Mouse (Mus musculus) ES-E14 (cell line): ENCODE results near the gene Stx11. TPM values are rescaled to one million over a fixed set of nuclear protein-coding genes. Genes with fewer than 3 reads are reported as not detected.

ENCODE experiments used
- DNase-seq: peaks from one replicate; pipeline ENCODE4 v3.0.0-alpha.2; 2013; ENCODE audit warnings: low read depth, low spot score
- H3K27ac ChIP-seq: 2 replicates; pipeline ENCODE4 v1.5.1; 2012; ENCODE audit warnings: low read depth, mild to moderate bottlenecking, low read length, moderate library complexity, mixed read lengths; ENCODE audit not compliant: poor library complexity, insufficient read depth, severe bottlenecking
- H3K36me3 ChIP-seq: 2 replicates; pipeline ENCODE4 v1.6.1; 2012; ENCODE audit warnings: mild to moderate bottlenecking, low read length, moderate library complexity, mixed read lengths; ENCODE audit not compliant: control insufficient read depth, poor library complexity, insufficient read depth, severe bottlenecking
- H3K4me1 ChIP-seq, 2 experiments: fragments of 150-350 bp in 1 of 2; sonication (generic) in 1 of 2; 2 replicates each; pipeline ENCODE4 v1.6.1; 2012; ENCODE audit warnings: low read length in 2 of 2, mild to moderate bottlenecking in 1 of 2, mixed read lengths in 1 of 2; ENCODE audit not compliant: control insufficient read depth in 2 of 2, insufficient read depth in 2 of 2, poor library complexity in 1 of 2
- H3K4me3 ChIP-seq, 2 experiments: fragments of 150-350 bp in 1 of 2; sonication (generic) in 1 of 2; 2 replicates each; pipeline ENCODE4 v1.5.1; 2012; ENCODE audit warnings: low read length in 2 of 2, low read depth in 1 of 2, mild to moderate bottlenecking in 1 of 2, mixed read lengths in 1 of 2; ENCODE audit not compliant: insufficient read depth in 1 of 2, poor library complexity in 1 of 2, severe bottlenecking in 1 of 2
- H3K9ac ChIP-seq: 2 replicates; pipeline ENCODE4 v1.6.1; 2012; ENCODE audit warnings: low read depth, mild to moderate bottlenecking, low read length, mixed read lengths; ENCODE audit not compliant: poor library complexity, insufficient read depth, severe bottlenecking
- H3K9me3 ChIP-seq: fragments of 150-350 bp; sonication (generic); 2 replicates; pipeline ENCODE4 v1.6.1; 2012; ENCODE audit warnings: low read depth, mild to moderate bottlenecking, low read length; ENCODE audit not compliant: control insufficient read depth, insufficient read depth
- CHD2 ChIP-seq: IDR thresholded peaks from 2 replicates; pipeline ENCODE4 v1.6.1; 2014; ENCODE audit warnings: mild to moderate bottlenecking, low read depth, low read length, inconsistent platforms
- HCFC1 ChIP-seq: IDR thresholded peaks from 2 replicates; pipeline ENCODE4 v1.6.1; 2012; ENCODE audit warnings: low read length, inconsistent platforms, borderline replicate concordance; ENCODE audit not compliant: insufficient read depth
- MAFK ChIP-seq: IDR thresholded peaks from 2 replicates; pipeline ENCODE4 v1.6.1; 2014; ENCODE audit warnings: mild to moderate bottlenecking, low read depth, low read length, inconsistent platforms; ENCODE audit not compliant: insufficient read depth
- ZC3H11A ChIP-seq: IDR thresholded peaks from 2 replicates; pipeline ENCODE4 v1.6.1; 2012; ENCODE audit warnings: low read depth, mild to moderate bottlenecking, inconsistent platforms, low read length, borderline replicate concordance
- ZNF384 ChIP-seq: IDR thresholded peaks from 2 replicates; pipeline ENCODE4 v1.6.1; 2012; ENCODE audit warnings: low read depth, low read length, inconsistent platforms
- in situ Hi-C, 2 experiments: fragments of 600-800 bp; cut with MboI; formaldehyde crosslinking; loops; one replicate each; pipeline ENCODE4 v1.15.1; 2025; ENCODE audit warnings: low sequenced_read_pairs in 2 of 2, inconsistent platforms in 1 of 2; ENCODE audit not compliant: unreplicated experiment in 2 of 2
- total RNA-seq: library from RNA; depleted of rRNA; stranded (reverse); fragments of 300-350 nt; gene quantifications from 2 replicates; pipeline ENCODE4 v1.2.3, GENCODE M21; 2012; rRNA removed

Stx11 gene
- 0.90 and 2.5 TPM in 2 replicates for total RNA-seq

DNA sequence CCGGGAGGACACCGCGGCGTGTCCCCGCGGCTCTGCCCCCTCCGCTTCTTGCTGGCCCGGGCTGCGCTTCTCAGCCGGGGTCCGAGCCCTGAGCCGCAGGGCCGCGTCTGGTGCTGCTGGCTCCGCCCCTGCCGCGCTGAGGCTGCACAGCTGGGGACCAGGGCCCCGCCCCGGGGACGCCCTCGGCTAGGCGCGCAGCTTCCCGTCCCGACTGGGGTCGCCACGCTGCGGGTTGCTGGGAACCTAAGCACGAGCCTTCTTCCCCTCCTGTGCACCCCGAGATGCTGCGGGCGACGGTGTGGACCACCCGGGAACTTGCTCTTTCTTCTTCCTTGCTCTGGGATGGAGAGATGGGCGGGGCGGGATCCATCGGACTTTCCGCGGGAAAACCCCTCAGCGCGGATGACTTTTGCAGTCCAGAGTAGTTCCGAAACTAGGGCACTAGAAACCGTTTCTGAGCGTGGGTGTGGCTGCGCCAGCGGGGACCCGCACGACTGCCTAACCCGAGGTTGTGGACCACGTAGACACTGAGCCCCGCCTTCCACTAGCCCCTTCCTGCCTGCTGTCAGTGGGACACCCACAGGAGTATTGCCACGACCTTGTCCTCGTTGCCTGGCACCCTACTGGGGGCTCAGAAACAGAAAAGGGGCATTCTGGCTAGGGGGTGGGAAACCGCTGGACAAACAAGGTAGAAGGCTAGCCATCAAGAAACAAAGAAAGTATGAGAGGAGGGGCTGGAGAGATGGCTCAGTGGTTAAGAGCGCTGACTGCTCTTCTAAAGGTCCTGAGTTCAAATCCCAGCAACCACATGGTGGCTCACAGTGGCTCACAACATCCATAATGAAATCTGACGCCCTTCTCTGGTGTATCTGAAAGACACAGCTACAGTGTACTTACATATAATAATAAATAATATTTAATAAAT, at the start of gene Stx11:
TSS of gene Stx11 (minus strand) at position 148 of the 925 bp plus-strand sequence.
- Histone ChIP-seq H3K4me3 (peak within 1 kb of the TSS; percentile 79 to 81), H3K4me1 (peaks cover 2% of the 10 kb centered on the region in 2 experiments; a peak in 1 of 4 replicates), H3K27ac (no peak within 1 kb of the TSS), H3K36me3 (no peaks in the 10 kb centered on the region), H3K9ac (peak within 1 kb of the TSS; percentile 63), H3K9me3 (no peaks in the 10 kb centered on the region)
- TF ChIP-seq MAFK (no peak), ZNF384 (no peak), CHD2 (no peak), HCFC1 (peak; percentile 16; the same call in 1 of the 2 replicates)
- DNase-seq, result peak; percentile 59
- in situ Hi-C loops, result no loop called here

DNA sequence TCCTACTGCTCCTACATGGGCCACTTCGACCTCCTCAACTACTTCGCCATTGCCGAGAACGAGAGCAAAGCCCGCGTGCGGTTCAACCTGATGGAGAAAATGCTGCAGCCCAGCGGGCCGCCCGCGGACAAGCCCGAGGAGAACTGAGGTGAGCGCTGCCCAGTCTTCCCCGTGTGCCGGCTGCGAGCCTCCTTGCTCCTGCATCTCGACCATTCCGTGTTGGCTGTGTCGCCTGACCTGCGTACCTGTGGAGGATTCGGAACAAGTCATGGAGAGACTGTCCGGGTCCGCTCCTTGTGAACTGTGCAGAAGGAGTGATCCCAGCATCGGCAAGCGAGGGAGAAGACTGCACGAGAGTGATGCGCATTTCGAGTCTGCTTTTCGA, 44.6 kb upstream of the Stx11 start:
- H3K4me1 ChIP-seq, result peaks cover 0 to 3% of the 10 kb centered on the region in 2 experiments; a peak in 1 of 4 replicates
- no peak for TF ChIP-seq ZNF384
- TF ChIP-seq HCFC1, result no peak
- TF ChIP-seq CHD2, result no peak
- TF ChIP-seq ZC3H11A, result no peak
- TF ChIP-seq MAFK, result no peak
- H3K9me3 ChIP-seq, result no peaks in the 10 kb centered on the region
- no peaks in the 10 kb centered on the region; the same call in 1 of the 2 replicates for H3K36me3 ChIP-seq
- H3K4me3 ChIP-seq, result peak overlapping the region; percentile 92 to 94
- H3K27ac ChIP-seq, result no peak overlapping the region
- no peak for DNase-seq
- H3K9ac ChIP-seq, result peak overlapping the region; percentile 95
- in situ Hi-C loops, result loop anchor here in 1 of 2 experiments (25.0 kb wide), 1 partner anchor 429 kb away; no protein-coding TSS in a partner anchor

DNA sequence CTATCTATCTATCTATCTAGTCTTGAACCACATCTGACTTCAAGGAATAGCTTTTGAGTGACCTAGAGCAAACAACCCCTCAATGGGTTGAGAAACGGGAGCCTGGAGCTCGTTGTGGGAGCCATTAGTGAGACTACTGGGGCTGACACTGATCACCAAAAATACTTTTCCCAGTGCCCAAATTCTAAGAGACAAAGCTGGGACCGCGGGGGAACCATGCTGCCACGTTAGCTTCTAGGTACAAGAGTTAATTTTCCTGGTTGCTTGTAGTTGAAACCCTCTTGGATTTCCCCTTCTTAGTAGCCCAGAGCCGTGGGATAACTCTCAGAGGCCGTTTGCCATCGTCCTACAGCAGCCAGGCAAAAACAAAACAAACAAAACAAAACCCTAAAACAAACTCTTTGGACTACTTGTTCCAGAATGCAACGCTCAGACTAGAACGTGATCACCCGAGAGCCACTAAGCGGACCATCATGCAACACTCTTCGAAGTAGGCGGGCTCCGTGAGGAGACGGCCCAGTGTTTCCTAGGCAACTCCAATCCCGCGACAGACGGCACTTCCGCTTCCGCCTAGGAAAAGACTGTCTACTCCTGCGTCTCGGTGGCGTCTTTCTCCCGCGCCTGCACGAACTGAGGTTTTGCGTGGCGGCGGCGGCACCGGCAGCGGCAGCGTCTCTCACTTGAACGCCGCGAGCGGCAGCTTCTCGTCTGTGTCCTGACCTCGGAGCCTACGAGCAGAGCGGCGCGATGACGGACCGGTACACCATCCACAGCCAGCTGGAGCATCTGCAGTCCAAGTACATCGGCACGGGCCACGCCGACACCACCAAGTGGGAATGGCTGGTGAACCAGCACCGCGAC, 44.0 kb upstream of the Stx11 start:
- H3K9me3 ChIP-seq, result no peaks in the 10 kb centered on the region
- peak overlapping the region; percentile 92 to 94 for H3K4me3 ChIP-seq
- peak overlapping the region; percentile 95 for H3K9ac ChIP-seq
- peaks cover 0 to 3% of the 10 kb centered on the region in 2 experiments; a peak in 1 of 4 replicates for H3K4me1 ChIP-seq
- DNase-seq, result peak; percentile 94
- H3K27ac ChIP-seq, result no peak overlapping the region
- H3K36me3 ChIP-seq, result no peaks in the 10 kb centered on the region; the same call in 1 of the 2 replicates
- in situ Hi-C loops, result loop anchor here in 1 of 2 experiments (25.0 kb wide), 1 partner anchor 429 kb away; no protein-coding TSS in a partner anchor
- TF ChIP-seq CHD2 (peak; percentile 85), HCFC1 (peak; percentile 91), ZNF384 (no peak)

DNA sequence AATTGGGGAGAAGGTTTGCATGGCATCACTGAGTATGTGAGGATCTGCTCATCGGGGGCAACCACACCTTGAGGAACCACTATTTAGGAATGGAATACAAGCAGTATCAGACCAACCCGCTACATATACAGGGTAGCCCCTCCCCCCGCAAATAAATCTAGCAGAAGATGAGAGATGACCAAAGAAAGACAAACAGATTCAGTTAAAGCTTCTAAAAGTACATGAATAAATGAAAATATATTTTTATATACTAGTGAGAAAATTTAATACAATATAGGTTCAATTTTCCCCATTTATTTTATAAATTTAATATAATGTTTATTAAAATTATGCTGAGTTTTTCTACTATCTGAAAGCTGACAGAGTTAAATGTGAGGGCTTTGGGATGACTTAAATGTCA, 40.9 kb upstream of the Stx11 start, which contains the start of gene Sf3b5:
TSS of gene Sf3b5 (plus strand) at position 301 of the 400 bp plus-strand sequence.
- peaks cover 0 to 3% of the 10 kb centered on the region in 2 experiments; a peak in 1 of 4 replicates for H3K4me1 ChIP-seq
- no peaks in the 10 kb centered on the region for H3K9me3 ChIP-seq
- no peak within 1 kb of the TSS for H3K27ac ChIP-seq
- TF ChIP-seq ZNF384 (no peak), ZC3H11A (no peak), CHD2 (no peak), HCFC1 (no peak), MAFK (no peak)
- H3K36me3 ChIP-seq, result no peaks in the 10 kb centered on the region; the same call in 1 of the 2 replicates
- H3K9ac ChIP-seq, result no peak within 1 kb of the TSS
- in situ Hi-C loops, result loop anchor here in 1 of 2 experiments (25.0 kb wide), 1 partner anchor 432 kb away; no protein-coding TSS in a partner anchor
- DNase-seq, result no peak
- no peak within 1 kb of the TSS for H3K4me3 ChIP-seq
